Mouse (Mus musculus) embryonic facial prominence, embryonic 14.5 days (tissue): ENCODE measurements around the gene Tmem131l. TPM values are rescaled to one million over a fixed set of nuclear protein-coding genes. Genes with fewer than 3 reads are reported as not detected.

ENCODE experiments used
- ATAC-seq: fragments of 200-750 bp; cut with Nextera tagmentation; 2 replicates; pipeline ENCODE4 v1.8.0; 2017; ENCODE audit warnings: low read depth, moderate number of reproducible peaks, moderate TSS enrichment
- DNase-seq: peaks from one replicate; pipeline ENCODE4 v3.0.0-alpha.2; 2015; ENCODE audit warnings: low spot score
- H3K27ac ChIP-seq: fragments of 300-500 bp; sonication (generic); replicated peaks from 2 replicates; pipeline ENCODE4 v1.5.1; 2014; ENCODE audit warnings: low read depth, mild to moderate bottlenecking, low read length, moderate library complexity
- H3K27me3 ChIP-seq: fragments of 300-500 bp; sonication (generic); replicated peaks from 2 replicates; pipeline ENCODE4 v1.6.1; 2014; ENCODE audit warnings: low read length; ENCODE audit not compliant: control insufficient read depth, insufficient read depth
- H3K36me3 ChIP-seq: fragments of 300-500 bp; sonication (generic); 2 replicates; pipeline ENCODE4 v1.6.1; 2014; ENCODE audit warnings: low read length, mixed read lengths; ENCODE audit not compliant: control insufficient read depth, insufficient read depth
- H3K4me1 ChIP-seq: fragments of 300-500 bp; sonication (generic); 2 replicates; pipeline ENCODE4 v1.6.1; 2014; ENCODE audit warnings: antibody characterized with exemption, low read length; ENCODE audit not compliant: control insufficient read depth, insufficient read depth
- H3K4me2 ChIP-seq: fragments of 300-500 bp; sonication (generic); 2 replicates; pipeline ENCODE4 v1.6.1; 2014; ENCODE audit warnings: low read depth, mild to moderate bottlenecking, low read length, moderate library complexity, mixed read lengths
- H3K4me3 ChIP-seq: fragments of 300-500 bp; sonication (generic); 2 replicates; pipeline ENCODE4 v1.5.1; 2014; ENCODE audit warnings: low read depth, mild to moderate bottlenecking, low read length
- H3K9ac ChIP-seq: fragments of 300-500 bp; sonication (generic); 2 replicates; pipeline ENCODE4 v1.6.1; 2014; ENCODE audit warnings: low read depth, mild to moderate bottlenecking, low read length, moderate library complexity, mixed read lengths
- H3K9me3 ChIP-seq: fragments of 300-500 bp; sonication (generic); 2 replicates; pipeline ENCODE4 v1.6.1; 2016; ENCODE audit warnings: low read length; ENCODE audit not compliant: control insufficient read depth
- WGBS: fragments of 180-500 bp; shearing (Covaris S2); extraction: QIAGEN DNeasy Blood & Tissue Kit; methylation state at CpG from one replicate; pipeline ENCODE4 v1.1.7; 2014; 5-methylcytosine and 5-hydroxymethylcytosine counted together
- polyA plus RNA-seq: library from polyadenylated mRNA; unstranded; fragments of >200 nt; fragmentation: Nextera tagmentation; extraction: Ambion mirVana; gene quantifications from 2 replicates; pipeline ENCODE4 v1.2.1, GENCODE M21; 2014

Gene Tmem131l
- polyA plus RNA-seq, 1 experiment from 2014 or later: 46.5 TPM

DNA sequence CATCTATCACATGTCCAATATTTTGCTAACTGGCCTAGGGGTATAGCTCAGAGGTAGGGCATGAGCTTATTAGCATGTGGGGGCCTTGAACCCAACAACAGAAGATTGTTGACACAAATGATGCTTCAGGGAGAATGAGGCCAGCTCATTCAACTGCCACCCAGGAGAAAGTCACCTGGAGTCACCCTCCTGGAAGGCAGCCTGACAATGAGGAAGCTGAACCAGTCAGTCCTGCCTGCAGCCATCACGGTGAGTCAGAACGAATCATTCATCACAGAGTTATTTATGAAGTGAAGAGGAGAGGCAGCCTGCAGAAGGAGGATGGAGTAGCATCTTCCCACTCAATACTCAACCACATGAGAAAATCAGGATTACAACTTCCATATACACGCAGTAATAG lies 124.9 kb downstream of the Tmem131l start:
- H3K27ac ChIP-seq: no peak overlapping the region
- no peaks in the 10 kb centered on the region for H3K27me3 ChIP-seq
- ATAC-seq (no peak), DNase-seq (no peak)
- WGBS: 82% methylated on average over 3 of the region's 3 CpGs
- no peaks in the 10 kb centered on the region for H3K4me1 ChIP-seq
- H3K36me3 ChIP-seq: peaks cover 72% of the 10 kb centered on the region
- H3K4me2 ChIP-seq: no peak overlapping the region
- no peak overlapping the region for H3K9ac ChIP-seq
- H3K4me3 ChIP-seq: no peak overlapping the region
- H3K9me3 ChIP-seq: no peaks in the 10 kb centered on the region

DNA sequence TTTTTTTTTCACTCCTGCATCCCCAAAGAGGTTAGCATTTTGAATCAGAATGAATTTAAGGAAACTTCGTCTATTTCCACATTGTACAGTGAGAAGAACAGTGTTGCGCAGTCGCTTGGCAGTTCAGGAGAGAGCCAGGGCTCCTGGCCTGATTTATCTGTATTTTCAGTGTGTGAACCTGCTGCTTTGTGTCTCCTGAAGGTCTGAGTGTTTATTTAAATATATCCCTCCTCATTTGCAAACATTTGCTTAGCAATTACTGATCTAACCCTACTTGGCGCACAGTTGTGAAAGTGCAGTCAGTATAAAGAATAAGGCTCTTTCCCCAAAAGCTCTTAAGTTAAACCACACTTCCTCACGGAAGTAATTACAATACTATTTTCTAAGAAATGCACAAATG lies 129.3 kb downstream of the Tmem131l start:
- Histone ChIP-seq H3K4me1 (no peaks in the 10 kb centered on the region), H3K27ac (no peak overlapping the region), H3K27me3 (no peaks in the 10 kb centered on the region), H3K9ac (no peak overlapping the region), H3K9me3 (no peaks in the 10 kb centered on the region), H3K4me3 (no peak overlapping the region), H3K4me2 (no peak overlapping the region), H3K36me3 (peaks cover 71% of the 10 kb centered on the region)
- no peak for ATAC-seq
- DNase-seq: no peak
- 86% methylated on average over 5 of the region's 5 CpGs for WGBS

DNA sequence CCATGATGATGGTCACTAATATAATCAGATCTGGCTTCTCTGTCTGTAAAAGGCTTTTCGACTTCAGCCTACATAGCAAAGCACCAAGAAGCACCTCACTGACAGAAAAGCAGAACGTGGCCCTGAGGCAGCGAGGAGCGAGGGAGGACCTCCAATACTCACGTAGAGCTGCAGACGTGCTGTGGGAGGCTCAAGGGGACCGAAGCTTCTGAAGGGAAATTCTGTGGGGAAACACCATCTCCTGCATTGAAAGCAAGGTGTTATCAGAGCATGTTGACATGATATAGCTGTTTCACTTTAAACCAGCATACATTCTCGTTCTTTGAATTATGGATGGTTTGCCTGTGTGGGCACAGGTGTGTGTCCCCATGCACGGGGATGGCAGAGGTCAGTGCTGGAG lies 133.8 kb downstream of the Tmem131l start:
- Histone ChIP-seq H3K27me3 (no peaks in the 10 kb centered on the region), H3K4me2 (no peak overlapping the region), H3K9ac (no peak overlapping the region), H3K27ac (no peak overlapping the region), H3K4me1 (no peaks in the 10 kb centered on the region), H3K9me3 (no peaks in the 10 kb centered on the region), H3K36me3 (peaks cover 86% of the 10 kb centered on the region), H3K4me3 (no peak overlapping the region)
- WGBS: 93% methylated on average over 9 of the region's 9 CpGs
- ATAC-seq (no peak), DNase-seq (no peak)

DNA sequence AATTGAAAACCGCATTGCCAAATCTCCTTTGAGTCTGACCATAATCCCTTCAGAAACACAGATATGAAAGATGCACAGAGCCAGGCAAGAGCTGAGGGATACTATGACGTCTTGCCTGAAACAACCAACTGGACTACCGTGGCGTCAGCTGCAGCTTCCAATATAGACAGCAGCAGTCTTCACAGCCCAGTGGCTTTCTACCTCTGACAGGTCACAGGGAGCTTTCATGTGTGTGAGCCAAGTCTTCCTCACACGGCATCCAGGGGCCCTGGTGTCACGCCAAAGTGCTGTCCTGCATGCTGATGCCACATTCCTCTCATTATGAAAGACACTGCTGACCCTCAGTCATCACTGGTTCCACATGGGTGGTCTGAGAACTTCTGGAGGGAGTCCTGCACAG lies 134.8 kb downstream of the Tmem131l start:
- H3K4me2 ChIP-seq: no peak overlapping the region
- ATAC-seq (no peak), DNase-seq (no peak)
- H3K4me3 ChIP-seq: no peak overlapping the region
- H3K9me3 ChIP-seq: no peaks in the 10 kb centered on the region
- no peaks in the 10 kb centered on the region for H3K27me3 ChIP-seq
- 80% methylated on average over 6 of the region's 6 CpGs for WGBS
- H3K36me3 ChIP-seq: peaks cover 86% of the 10 kb centered on the region
- no peak overlapping the region for H3K9ac ChIP-seq
- H3K4me1 ChIP-seq: no peaks in the 10 kb centered on the region
- H3K27ac ChIP-seq: no peak overlapping the region

DNA sequence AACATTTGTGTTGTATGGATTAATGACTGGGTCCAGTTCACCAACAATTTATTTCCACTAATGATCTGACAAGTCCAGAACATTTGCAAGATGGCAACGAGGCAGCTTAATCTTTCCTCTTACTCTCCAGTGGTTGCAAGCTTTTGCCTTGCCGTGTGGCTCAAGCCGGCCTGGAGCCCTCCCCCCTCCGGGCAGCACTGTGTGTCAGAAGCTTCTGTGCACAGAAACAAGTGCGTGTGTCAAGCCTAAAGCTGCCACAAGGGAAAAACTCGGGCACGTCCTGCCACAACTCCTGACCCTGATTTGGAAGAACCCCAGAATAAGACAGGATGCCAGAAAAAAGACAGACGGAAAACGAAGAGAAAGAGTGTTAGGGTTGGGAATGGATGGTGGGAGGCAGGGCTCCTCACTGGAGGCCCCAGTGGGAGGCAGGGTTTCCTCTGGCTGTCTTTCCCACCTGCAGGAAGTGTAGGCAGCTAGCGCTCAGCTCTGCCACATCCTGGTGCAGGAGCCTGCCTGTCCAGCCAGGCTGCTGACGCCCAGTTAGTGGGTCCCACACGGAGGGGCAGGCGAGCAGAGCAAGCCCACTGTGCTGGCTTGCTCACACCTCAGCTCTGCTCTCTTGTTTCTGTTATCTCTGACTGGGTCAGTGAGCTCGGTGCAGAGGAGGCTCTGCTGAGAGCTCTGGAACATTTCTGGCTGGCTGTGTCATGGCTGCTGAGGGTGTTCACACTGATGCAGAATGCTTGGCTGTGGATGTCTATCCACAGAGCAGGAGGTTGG lies 135.6 kb downstream of the Tmem131l start:
- Histone ChIP-seq H3K9me3 (no peaks in the 10 kb centered on the region), H3K4me2 (no peak overlapping the region), H3K27ac (no peak overlapping the region), H3K9ac (no peak overlapping the region), H3K36me3 (peaks cover 88% of the 10 kb centered on the region), H3K4me1 (no peaks in the 10 kb centered on the region), H3K27me3 (no peaks in the 10 kb centered on the region), H3K4me3 (no peak overlapping the region)
- ATAC-seq: no peak
- DNase-seq: no peak
- whole genome bisulfite sequencing: 75% methylated on average over 14 of the region's 14 CpGs

DNA sequence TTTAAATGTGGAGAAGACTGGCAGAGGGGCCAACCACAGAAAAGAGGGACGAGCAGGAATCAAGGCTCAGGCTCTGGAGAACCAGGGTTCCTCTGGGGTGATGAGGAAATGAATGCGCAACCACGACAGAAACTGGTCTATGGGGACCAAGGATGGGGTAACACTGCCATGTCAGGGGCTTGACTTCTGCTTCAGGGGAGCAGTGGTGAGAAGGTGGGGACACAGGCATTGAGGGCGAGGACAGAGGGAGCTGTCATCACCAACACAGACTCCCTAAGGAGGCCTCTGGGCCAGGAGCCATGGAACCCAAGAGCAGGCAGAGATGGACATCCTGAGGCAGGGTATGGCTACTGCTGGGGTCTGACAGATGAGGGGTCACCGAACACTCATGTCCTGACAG lies 137.0 kb downstream of the Tmem131l start:
- H3K27ac ChIP-seq: no peak overlapping the region
- ATAC-seq (no peak), DNase-seq (no peak)
- 84% methylated on average over 5 of the region's 5 CpGs for WGBS
- H3K4me3 ChIP-seq: no peak overlapping the region
- no peaks in the 10 kb centered on the region for H3K4me1 ChIP-seq
- peaks cover 93% of the 10 kb centered on the region for H3K36me3 ChIP-seq
- H3K27me3 ChIP-seq: no peaks in the 10 kb centered on the region
- H3K4me2 ChIP-seq: no peak overlapping the region
- H3K9ac ChIP-seq: no peak overlapping the region
- H3K9me3 ChIP-seq: no peaks in the 10 kb centered on the region

DNA sequence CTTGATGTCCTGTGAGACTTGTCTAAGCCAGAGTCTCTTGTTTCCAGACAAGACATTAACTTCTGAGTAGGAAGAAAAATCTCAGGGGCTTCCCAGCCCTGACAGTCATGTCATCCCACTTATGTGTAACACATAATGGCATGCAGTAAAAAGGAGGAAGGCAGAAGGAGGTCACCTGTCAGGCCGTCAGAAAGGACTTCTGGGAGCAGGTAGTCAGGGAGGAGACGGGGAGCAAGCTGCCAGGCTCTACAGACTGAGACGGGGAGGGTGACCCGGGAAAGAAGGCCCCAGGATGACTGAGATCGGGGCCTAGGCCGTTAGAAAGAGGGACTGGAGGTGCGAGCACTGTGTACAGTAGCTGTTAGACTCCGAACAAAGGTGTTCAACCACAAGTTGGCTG lies 137.5 kb downstream of the Tmem131l start:
- Histone ChIP-seq H3K4me3 (no peak overlapping the region), H3K27me3 (no peaks in the 10 kb centered on the region), H3K9me3 (no peaks in the 10 kb centered on the region), H3K27ac (no peak overlapping the region), H3K36me3 (peaks cover 97% of the 10 kb centered on the region), H3K9ac (no peak overlapping the region), H3K4me2 (no peak overlapping the region), H3K4me1 (no peaks in the 10 kb centered on the region)
- DNase-seq (no peak), ATAC-seq (no peak)
- 91% methylated on average over 8 of the region's 8 CpGs for WGBS

DNA sequence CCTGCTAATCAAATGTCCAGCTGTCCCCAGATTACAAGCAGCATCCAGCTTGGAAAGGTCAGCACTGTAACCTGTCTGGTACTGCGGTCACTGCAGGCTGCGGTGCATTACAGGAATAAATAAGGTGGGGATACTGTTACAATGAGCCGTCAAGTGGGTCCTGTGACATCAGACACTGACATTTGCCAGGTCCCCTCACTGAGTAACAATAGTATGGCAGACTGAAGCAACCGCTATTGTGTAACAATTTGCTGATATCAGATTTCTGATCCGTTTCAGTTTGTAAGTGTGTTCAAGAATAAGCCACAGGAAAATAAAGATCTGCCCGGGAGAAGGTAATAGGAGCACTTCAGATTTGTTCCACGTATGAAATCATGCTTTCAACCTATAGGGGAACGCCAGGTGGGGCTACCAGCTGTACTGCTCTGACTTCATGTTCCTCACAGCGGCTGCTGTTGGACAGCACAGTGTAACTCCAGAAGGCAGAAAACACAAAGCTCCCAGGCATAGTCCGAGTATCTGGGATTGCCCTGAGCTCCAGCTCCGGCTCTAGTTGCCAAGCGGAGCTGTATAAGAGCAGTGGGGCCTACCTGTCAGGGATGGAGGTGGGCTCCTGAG lies 139.1 kb downstream of the Tmem131l start:
- H3K36me3 ChIP-seq: peaks cover 87% of the 10 kb centered on the region
- 70% methylated on average over 12 of the region's 12 CpGs for WGBS
- H3K4me2 ChIP-seq: no peak overlapping the region
- no peaks in the 10 kb centered on the region for H3K27me3 ChIP-seq
- H3K9me3 ChIP-seq: no peaks in the 10 kb centered on the region
- peak; percentile 77 for ATAC-seq
- no peak overlapping the region for H3K9ac ChIP-seq
- H3K27ac ChIP-seq: no peak overlapping the region
- no peak overlapping the region for H3K4me3 ChIP-seq
- no peaks in the 10 kb centered on the region for H3K4me1 ChIP-seq
- peak; percentile 47 for DNase-seq

DNA sequence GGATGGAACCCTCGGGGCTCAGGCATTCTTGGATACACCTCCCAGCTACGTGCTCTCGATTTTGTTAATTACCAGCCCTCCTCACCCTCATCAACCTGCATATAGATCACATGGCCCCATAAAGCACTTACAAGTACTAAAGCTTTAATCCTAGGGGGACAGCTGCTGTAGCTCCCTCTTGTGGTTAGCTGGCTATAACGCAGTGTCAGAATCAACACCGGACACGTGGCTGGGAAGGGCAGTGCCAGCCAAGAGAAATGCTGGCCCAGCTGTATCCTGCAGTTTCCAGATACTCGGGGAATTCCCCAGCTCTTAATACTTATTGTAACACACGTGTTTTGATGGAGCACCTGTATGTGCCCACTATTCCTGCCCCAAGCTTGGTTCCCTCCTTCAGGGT lies 140.4 kb downstream of the Tmem131l start:
- no peaks in the 10 kb centered on the region for H3K9me3 ChIP-seq
- DNase-seq (peak; percentile 65), ATAC-seq (0 out of 2 replicates have a peak, but pooled peaks have one; percentile 13)
- peaks cover 73% of the 10 kb centered on the region for H3K36me3 ChIP-seq
- 51% methylated on average over 8 of the region's 8 CpGs for WGBS
- no peak overlapping the region for H3K4me2 ChIP-seq
- no peak overlapping the region for H3K27ac ChIP-seq
- no peak overlapping the region for H3K9ac ChIP-seq
- H3K4me3 ChIP-seq: no peak overlapping the region
- no peaks in the 10 kb centered on the region for H3K4me1 ChIP-seq
- H3K27me3 ChIP-seq: no peaks in the 10 kb centered on the region
